Mouse (Mus musculus) liver, postnatal 0 days (tissue): ENCODE results near the gene Ncoa7.

Source experiments
- CTCF ChIP-seq: sonication (generic); IDR thresholded peaks from 2 replicates; pipeline ENCODE4 v1.5.1; 2016; ENCODE audit warnings: antibody characterized with exemption, low read depth
- EP300 ChIP-seq: IDR thresholded peaks from 2 replicates; pipeline ENCODE4 v1.6.1; 2016; ENCODE audit warnings: antibody characterized with exemption, low read depth, mild to moderate bottlenecking

GRCm38 (mm10) chr10:30842643-30843437 lies 39.7 kb upstream of the Ncoa7 start, which contains the start of gene Hey2:
- TF ChIP-seq CTCF: no peak
- TF ChIP-seq EP300: no peak
